Mouse (Mus musculus) 416B (cell line): ENCODE data around the gene Actrt3.
"Not testable (repeated sequence)": the region's sequence is repeated elsewhere in the genome, so short reads cannot be mapped to it uniquely, and the experiment has no call there.

Experiments
- DNase-seq: peaks from one replicate; pipeline ENCODE4 v3.0.0; 2011; ENCODE audit warnings: low read depth

Gene Actrt3

GRCm38 (mm10) chr3:30573549-30573948 is 26.2 kb downstream of the Actrt3 start:
- no peak for DNase-seq

- DNase-seq: not testable (repeated sequence)
These were observed 33.4 kb downstream of the Actrt3 start for GRCm38 (mm10) chr3:30566333-30566732.

- DNase-seq: peak; percentile 39
These were observed 38.9 kb downstream of the Actrt3 start for GRCm38 (mm10) chr3:30560677-30561314.

GRCm38 (mm10) chr3:30553741-30554140 is 46.0 kb downstream of the Actrt3 start:
- no peak for DNase-seq

GRCm38 (mm10) chr3:30550218-30550617 is 49.5 kb downstream of the Actrt3 start:
- DNase-seq: peak; percentile 64

GRCm38 (mm10) chr3:30548928-30549327 is 50.8 kb downstream of the Actrt3 start:
- DNase-seq: no peak

- DNase-seq: no peak
These were observed 51.8 kb downstream of the Actrt3 start, which contains the start of gene Mecom for GRCm38 (mm10) chr3:30547908-30548307. TSS of gene Mecom (minus strand) at chr3:30548008.
